Mouse (Mus musculus) heart, adult 2 months (tissue): ENCODE measurements around the gene Mien1.

Experiments used
- CTCF ChIP-seq: fragments of 200-600 bp; IDR thresholded peaks from 2 replicates; pipeline ENCODE4 v1.8.1; 2022; ENCODE audit warnings: antibody characterized with exemption, mild to moderate bottlenecking, moderate library complexity
- EP300 ChIP-seq: fragments of 200-500 bp; IDR thresholded peaks from 2 replicates; pipeline ENCODE4 v1.6.1; 2011; ENCODE audit warnings: low read depth, low read length, control low read depth; ENCODE audit not compliant: insufficient read depth
- POLR2A ChIP-seq: fragments of 200-500 bp; IDR thresholded peaks from 2 replicates; pipeline ENCODE4 v1.6.1; 2011; ENCODE audit warnings: mild to moderate bottlenecking, low read depth, low read length, control low read depth; ENCODE audit not compliant: insufficient read depth

DNA sequence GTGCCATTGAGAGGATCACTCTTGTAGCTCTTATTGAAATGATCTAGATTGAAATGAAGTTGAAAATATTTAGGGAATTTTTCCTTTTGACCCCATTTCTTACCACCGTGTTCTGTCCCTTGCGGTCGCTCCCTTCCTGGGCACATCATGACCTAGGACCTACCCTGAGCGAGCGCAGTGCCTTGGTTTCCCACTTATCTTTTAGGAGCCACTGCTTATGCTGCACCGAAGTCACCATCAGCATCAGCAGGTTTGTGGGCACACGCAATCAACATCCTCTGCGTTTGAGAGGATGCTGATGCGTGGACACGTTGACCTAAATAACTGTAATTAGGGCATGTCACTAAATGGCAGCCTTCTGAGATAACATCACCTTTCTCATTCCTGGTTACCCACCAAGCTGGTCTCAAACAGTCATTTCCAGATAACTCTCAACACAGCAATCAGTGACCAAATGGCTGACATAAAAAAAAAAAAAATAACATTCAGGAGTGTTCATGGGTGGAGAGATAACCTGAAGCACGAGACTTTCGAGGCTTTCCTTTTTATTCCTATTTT, 41.2 kb upstream of the Mien1 start:
- TF ChIP-seq CTCF (no peak), POLR2A (no peak), EP300 (no peak)
